Mouse (Mus musculus): ENCODE measurements around the gene Rbm4.

GRCm38 (mm10) chr19:4743524-4743923 is 50.2 kb downstream of the Rbm4 start:
- TF ChIP-seq POLR2A (IDR thresholded peaks at IDR 0.05; ENCODE audit: low read depth, low read length) (no peak), CTCF (IDR thresholded peaks at IDR 0.05; ENCODE audit: extremely low read depth, insufficient read depth, insufficient read length, insufficient replicate concordance) (no peak)
